Mouse (Mus musculus) right cerebral cortex, postnatal 14 days (tissue): ENCODE data around the gene Paqr5.

Experiments used
- DNase-seq: peaks from one replicate; pipeline ENCODE4 v3.0.0; 2022

Gene Paqr5

DNA sequence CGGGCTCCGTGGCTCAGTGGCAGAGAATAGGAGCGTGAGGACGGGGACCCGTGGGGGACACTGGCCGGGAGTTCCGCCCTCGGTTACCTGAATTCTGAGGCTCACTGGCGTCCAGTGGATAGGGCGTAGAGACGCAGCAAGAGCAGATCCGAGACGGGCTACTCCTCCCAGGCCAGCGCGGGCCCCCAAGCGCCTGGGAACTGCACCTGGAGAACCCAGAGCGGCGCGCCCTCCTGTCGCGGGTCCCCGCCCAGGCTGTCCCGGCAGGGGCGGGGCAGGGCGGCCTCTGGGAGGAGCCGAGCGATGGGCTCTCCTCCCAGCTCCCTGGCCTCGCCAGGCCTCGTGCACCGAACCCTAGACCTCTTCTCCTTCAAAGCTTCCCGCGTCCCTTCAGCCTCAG, at the start of gene Paqr5:
Gene Paqr5 (minus strand): TSS at position 257 of the 400 bp plus-strand sequence.
- DNase-seq: no peak

DNA sequence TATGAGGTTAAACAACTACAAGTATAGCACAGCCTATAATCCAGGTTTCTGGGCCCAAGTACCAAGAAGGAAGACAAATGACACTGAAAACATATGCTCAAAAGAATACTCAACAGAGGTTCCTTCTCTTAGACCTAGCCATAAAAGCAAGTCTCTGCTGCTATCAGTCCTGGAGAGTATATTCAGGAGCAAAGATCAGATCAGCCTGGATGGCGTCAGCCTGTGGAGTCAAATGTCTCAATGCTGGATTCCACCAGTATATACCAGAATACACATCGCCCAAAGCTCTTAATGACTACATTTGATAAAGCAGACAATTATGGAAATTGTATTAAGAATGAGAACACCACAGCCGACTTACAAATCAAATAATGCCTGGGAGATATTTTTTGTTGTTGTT, 35.6 kb upstream of the Paqr5 start:
- no peak for DNase-seq

- DNase-seq: no peak
Observed at GRCm38 (mm10) chr9:62060431-62060830, 33.8 kb upstream of the Paqr5 start.

DNA sequence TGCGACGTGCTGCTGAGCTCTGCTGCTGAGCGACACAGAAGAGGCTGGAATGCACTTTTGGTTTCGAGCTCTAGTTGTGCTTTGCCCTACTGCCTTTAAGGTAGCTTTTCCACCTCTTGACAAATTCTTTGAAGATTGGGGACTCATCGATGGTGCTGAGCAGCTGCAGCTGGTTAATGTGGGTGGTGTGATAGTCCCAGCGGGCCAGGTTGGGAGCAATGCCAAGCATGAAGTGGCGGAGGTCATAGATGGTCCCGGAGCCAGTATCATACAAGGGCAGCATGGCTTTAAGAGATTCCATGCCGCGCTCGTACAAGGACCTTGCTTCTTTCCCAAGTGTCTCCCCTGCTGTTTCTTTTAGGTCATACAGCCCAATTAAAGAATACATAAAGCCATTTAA, 33.3 kb upstream of the Paqr5 start:
- DNase-seq: no peak

DNA sequence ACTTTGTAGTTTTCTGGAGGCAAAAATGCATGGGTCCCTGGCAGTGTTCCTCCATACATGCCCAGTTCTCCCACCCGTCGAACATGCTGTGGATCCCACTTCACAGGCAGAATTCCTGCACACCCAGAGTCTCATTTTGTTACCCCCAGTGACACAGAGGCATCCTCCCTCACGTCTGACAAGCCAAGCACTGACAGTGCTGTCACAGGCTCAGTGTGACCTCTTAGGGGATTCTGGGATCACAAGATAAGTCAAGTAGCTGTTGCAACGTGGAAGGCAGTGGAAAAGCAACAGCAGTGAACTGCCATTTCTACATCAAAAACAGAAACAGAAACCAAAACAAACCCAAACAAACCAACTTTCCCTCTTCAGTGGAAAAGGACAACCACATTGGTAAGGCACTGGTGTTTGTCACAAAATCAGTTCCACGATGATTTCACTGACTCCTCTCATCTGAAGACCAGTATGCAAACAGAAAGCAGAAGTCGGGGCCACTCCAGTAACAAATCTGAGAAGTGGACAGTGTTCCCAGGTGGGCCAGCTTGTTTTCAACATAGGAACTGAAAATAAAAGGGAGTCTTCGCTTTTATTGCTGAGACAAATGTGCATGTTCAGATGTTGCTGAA, 31.3 kb upstream of the Paqr5 start:
- DNase-seq: no peak

GRCm38 (mm10) chr9:62056206-62056605, 29.6 kb upstream of the Paqr5 start:
- DNase-seq: no peak

- peak; percentile 52 for DNase-seq
Observed at GRCm38 (mm10) chr9:62050801-62051200, 24.1 kb upstream of the Paqr5 start.

DNA sequence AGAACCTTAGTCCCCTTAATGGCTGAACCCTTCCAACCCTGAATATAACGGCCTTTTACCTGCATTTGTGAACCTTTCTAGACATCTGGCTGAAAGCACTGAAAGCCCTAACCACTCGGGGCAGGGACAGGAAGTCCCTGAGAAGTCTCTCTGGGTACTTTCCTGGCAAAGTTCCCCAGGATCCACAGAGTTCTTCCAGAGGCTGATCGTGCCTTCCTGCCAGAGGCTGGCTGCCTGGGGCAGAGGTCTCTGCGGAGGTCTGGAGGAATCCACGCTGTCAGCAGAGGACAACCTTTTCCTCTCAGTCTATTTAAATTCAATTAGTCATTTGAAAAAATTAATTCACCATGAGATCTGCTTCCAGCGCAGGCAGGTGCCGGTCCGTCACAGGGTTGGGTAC, 22.5 kb upstream of the Paqr5 start:
- no peak for DNase-seq

GRCm38 (mm10) chr9:62042167-62042566, 15.5 kb upstream of the Paqr5 start:
- no peak for DNase-seq

GRCm38 (mm10) chr9:62040008-62040608, 13.5 kb upstream of the Paqr5 start:
- DNase-seq: peak; percentile 94

DNA sequence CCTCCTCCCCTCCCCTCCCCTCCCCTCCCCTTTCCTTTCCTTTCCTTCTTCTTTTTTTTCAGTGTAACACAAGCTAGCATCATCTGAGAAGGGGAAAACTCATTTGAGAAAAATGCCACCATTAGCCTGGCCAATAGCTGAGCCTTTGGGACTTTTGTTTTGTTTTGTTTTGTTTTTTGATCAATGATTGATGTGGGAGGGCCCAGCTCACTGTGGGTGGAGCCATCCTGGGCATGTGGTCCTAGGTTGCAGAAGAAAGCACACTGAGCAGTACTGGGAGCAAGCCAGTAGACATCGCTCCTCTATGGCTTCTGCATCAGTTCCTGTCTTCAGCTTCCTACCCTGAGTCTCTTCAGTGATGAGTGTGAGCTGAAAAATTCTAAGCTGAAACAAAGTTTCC, 9.2 kb upstream of the Paqr5 start:
- no peak for DNase-seq

GRCm38 (mm10) chr9:62032206-62032605, 5.5 kb upstream of the Paqr5 start:
- DNase-seq: no peak

GRCm38 (mm10) chr9:62028072-62028471, 1.4 kb upstream of the Paqr5 start:
- DNase-seq: no peak

DNA sequence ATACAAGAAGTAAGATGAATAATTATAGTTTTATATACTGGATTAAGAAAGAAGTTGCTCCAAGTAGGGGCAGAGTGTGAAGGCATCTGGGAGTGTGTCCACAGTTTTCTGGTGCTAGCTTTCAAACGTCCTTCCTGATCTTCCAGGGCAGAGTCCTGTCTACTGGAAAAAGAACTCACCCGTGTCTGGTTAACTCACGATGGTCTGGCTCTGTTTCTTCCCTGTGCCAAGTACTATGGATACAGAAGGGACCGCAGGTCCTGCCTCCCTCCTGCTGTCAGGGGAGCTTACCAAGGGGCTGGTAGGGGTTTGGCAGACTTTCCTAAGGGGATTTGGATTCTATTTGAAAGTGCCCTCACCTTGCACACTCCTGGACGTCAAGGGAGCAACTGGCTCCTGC, 1.6 kb downstream of the Paqr5 start:
- DNase-seq: no peak

- no peak for DNase-seq
Observed at GRCm38 (mm10) chr9:62023879-62024278, 2.8 kb downstream of the Paqr5 start.

DNA sequence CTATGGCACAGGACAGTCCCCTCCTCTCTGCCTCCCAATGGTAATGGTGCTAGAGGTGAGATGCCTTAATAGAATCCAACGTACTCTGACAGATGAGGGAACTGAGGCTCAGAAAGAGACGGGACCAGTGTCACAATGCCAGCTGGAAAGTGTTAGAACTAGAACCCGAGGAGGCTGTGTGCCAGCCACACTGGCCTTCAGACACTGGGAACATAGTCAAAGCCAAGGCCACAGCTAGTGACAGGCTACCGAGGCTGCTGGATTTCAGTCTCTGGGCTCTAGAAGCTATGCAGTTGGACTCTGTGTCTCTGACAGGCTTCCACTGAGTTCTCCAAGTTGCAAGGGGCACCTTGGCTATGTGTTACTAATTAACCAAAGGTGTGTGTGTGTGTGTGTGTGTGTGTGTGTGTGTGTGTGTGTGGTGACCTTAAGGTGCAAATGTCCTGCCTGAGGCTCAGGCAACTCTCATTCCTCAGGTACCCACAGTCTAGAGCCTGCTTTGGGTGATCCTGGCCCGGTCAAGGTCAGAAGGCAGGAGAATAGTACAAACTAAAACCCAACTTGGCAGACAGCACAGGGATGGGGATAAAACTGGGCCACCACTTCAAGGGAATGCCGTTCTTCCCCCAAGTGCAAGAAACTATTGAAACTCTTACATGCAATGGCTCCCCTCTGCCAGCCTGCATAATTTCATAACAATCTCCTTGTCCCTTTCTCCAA, 3.5 kb downstream of the Paqr5 start:
- DNase-seq: no peak

GRCm38 (mm10) chr9:62021583-62022120, 5.0 kb downstream of the Paqr5 start:
- DNase-seq: no peak

DNA sequence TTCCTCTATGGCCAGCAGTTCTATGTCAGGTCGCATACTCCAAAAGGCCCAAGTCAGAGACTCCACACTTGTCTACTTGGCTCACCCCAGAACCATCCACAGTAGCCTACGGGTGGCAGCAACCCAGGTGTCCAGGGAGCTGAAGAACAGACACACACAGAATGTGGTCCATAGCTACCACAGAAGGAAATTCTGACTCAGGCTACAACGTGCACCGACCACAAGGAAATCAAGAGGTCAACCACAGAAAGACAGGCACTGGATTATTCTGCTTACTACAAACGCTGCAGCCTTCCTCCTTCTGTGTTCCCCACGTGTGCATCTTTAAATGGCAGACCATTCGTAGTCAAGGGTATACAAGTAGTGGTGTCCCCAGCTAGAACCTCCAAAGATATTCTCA, 6.4 kb downstream of the Paqr5 start:
- DNase-seq: no peak

DNA sequence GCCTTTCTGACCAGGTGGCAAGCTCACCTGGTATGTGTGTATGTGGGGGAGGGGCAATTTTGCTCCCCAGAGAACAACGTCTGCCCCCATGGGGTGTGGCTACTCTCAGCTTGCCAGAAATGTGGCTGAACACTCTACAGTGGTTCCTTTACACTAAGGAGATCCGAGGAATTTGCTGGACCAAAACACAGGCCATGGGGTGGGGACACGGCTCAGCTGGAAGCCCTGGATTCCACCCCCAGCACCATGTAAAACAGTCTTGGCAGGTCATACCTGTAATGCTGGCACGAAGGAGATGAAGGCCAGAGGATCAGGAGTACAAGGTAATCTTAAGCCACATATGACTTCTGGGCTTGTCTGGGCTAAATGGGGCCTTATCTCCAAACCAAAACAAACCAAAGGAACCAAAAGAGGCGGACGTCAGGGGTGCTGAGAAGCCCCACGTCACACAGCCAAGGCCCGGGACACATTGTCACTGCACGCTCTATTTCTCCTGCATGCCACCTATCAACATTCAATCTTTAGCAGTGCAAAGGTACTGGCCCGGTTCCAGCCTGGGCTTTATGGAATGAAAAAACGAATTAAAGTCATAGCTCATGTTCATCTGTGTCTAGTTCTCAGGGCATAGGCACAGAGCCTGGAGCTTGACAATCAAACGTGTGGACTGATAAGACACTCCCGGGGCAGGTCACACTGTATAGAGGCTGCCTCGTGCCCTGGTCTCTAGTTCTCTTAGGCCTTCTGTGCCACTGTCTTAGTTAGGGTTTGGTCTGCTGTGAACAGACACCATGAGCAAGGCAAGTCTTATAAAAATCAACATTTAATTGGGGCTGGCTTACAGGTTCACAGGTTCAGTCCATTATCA, 8.2 kb downstream of the Paqr5 start:
- no peak for DNase-seq

DNA sequence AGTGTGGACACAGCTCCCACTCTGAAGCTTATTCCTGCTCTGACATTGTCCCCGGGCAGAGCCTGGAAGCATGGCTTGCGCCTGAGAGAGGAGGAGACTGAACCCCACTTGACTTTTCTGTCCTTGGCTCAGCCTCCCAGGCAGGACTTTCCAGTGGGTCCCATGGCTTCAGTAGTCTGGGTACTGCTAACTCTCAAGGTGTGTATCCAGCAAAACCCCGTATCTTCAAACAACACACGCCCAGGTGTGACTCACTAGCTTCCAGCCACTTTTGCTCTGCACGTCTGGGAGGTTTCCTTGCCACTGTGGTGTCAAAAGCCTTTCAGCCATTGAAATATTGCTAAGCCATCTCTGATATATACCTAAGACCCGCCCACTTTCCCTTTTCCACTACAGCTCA, 9.3 kb downstream of the Paqr5 start:
- DNase-seq: no peak

GRCm38 (mm10) chr9:62015504-62015903, 11.2 kb downstream of the Paqr5 start:
- DNase-seq: no peak

DNA sequence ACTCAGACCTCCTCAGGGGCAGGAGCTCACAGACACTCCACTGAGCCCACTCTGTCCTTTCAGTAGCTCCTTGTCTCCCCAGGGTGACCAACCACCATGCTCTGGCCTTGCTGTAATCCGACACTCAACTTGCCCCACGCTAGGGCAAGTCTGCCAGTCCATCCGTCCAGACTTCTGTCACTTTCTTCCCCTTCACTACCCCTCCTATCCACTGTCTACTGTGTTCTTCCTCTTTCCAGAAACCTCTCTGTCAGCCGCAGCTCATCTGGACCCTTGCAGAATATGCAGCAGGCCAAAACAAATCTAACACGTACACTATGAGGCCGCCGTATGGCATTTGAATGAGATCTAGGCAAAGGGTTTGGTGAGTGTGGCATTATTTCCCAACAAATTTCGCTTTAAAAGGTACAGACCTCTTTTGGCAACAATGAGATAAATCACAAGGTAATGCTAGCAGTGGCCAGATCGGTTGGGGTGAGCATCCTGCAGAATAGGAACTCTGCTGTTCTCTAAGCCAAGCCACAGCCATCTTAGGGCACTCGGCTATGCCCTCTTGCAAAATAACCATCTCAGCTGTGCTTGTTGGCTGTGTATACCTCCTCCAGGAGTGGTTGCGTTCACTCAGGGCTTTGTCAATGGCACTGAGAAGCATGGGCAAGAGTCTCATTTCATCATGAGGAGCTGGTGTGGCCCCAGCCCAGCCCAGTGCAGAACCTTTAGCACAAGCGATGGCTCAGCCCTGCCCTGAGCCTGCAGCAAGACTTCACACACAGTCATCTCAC, 13.1 kb downstream of the Paqr5 start:
- no peak for DNase-seq
